Mouse (Mus musculus) natural killer cell, adult 2 months (primary cell): ENCODE results near the gene Lman2.

Experiments used
- DNase-seq, 2 experiments: peaks; one replicate each; pipeline ENCODE4 v3.0.0; 2022; ENCODE audit warnings: low spot score in 2 of 2

Gene Lman2

GRCm38 (mm10) chr13:55371007-55371681 is 8.6 kb upstream of the Lman2 start:
- no peak for DNase-seq

GRCm38 (mm10) chr13:55370234-55370633 is 7.7 kb upstream of the Lman2 start:
- DNase-seq, result no peak

GRCm38 (mm10) chr13:55369531-55370114 is 7.0 kb upstream of the Lman2 start, which contains the start of gene Rgs14:
TSS of gene Rgs14 (plus strand) at chr13:55369732.
- DNase-seq, result peak; percentile 63 to 70

- no peak for DNase-seq
Measured at GRCm38 (mm10) chr13:55368401-55368800, 5.8 kb upstream of the Lman2 start.

GRCm38 (mm10) chr13:55361974-55362452 is 570 bp downstream of the Lman2 start:
- peak; percentile 11 to 20 for DNase-seq

- DNase-seq, result no peak
Measured at GRCm38 (mm10) chr13:55361145-55361544, 1.4 kb downstream of the Lman2 start.

- DNase-seq, result no peak
Measured at GRCm38 (mm10) chr13:55346745-55347144, 15.8 kb downstream of the Lman2 start.

GRCm38 (mm10) chr13:55344286-55344685 is 18.3 kb downstream of the Lman2 start:
- no peak for DNase-seq

- DNase-seq, result no peak
Measured at GRCm38 (mm10) chr13:55342469-55342868, 20.1 kb downstream of the Lman2 start.

- DNase-seq, result no peak
Measured at GRCm38 (mm10) chr13:55339259-55339658, 23.3 kb downstream of the Lman2 start.

GRCm38 (mm10) chr13:55338131-55339054 is 24.2 kb downstream of the Lman2 start:
- no peak for DNase-seq

- no peak for DNase-seq
Measured at GRCm38 (mm10) chr13:55337341-55337975, 25.1 kb downstream of the Lman2 start.

- DNase-seq, result no peak
Measured at GRCm38 (mm10) chr13:55335701-55336100, 26.9 kb downstream of the Lman2 start.

GRCm38 (mm10) chr13:55332331-55332730 is 30.3 kb downstream of the Lman2 start:
- DNase-seq, result no peak

GRCm38 (mm10) chr13:55330567-55331400 is 31.8 kb downstream of the Lman2 start:
- no peak for DNase-seq

- peak; percentile 77 to 84 for DNase-seq
Measured at GRCm38 (mm10) chr13:55329683-55330566, 32.7 kb downstream of the Lman2 start, which contains the start of gene Mxd3. TSS of gene Mxd3 (minus strand) at chr13:55329823.

- DNase-seq, result peak in 1 of 2 experiments; percentile 15
Measured at GRCm38 (mm10) chr13:55329109-55329682, 33.4 kb downstream of the Lman2 start.

GRCm38 (mm10) chr13:55328641-55329040 is 33.9 kb downstream of the Lman2 start:
- no peak for DNase-seq

GRCm38 (mm10) chr13:55328171-55328570 is 34.4 kb downstream of the Lman2 start:
- DNase-seq, result no peak
